8 mouse cellular contexts compared by ENCODE assay signal in genomic region chr5:148488891-148489723, GRCm38 (mm10).
DNase-seq lines count a peak whose midpoint lies in the region; ATAC-seq and TF ChIP-seq lines count a peak whose summit lies in the region.

No protein-coding gene starts in this region.

- no peak overlapping the region for H3K27ac ChIP-seq in liver, embryonic 13.5 days
- no peak overlapping the region for H3K27ac ChIP-seq in liver, postnatal 0 days (ENCODE audit: low read depth)
- no peak overlapping the region for H3K27ac ChIP-seq in lung, embryonic 14.5 days (ENCODE audit: low read depth)

- peak overlapping the region; percentile 24 for H3K4me2 ChIP-seq in liver, embryonic 13.5 days
- H3K4me2 ChIP-seq in liver, postnatal 0 days (ENCODE audit: low read depth, low read length) = no peak overlapping the region
- H3K4me2 ChIP-seq in lung, embryonic 14.5 days = peak overlapping the region; percentile 18; the same call in 1 of the 2 replicates

- H3K4me3 ChIP-seq in liver, embryonic 13.5 days (replicated peaks) = no peak overlapping the region
- no peak overlapping the region for H3K4me3 ChIP-seq in liver, postnatal 0 days (ENCODE audit: low read depth, low read length)
- no peak overlapping the region for H3K4me3 ChIP-seq in lung, embryonic 14.5 days (ENCODE audit: low read depth, low read length)

- ATAC-seq in liver, embryonic 13.5 days (ENCODE audit: low read depth) = peak; percentile 53; the same call in 1 of the 2 replicates
- no peak for ATAC-seq in liver, postnatal 0 days
- ATAC-seq in lung, embryonic 14.5 days (ENCODE audit: insufficient read depth) = peak; percentile 15; the same call in 1 of the 2 replicates

- WGBS in liver, embryonic 13.5 days (ENCODE audit: insufficient replicate concordance) = 48% methylated on average over 13 of the region's 13 CpGs
- WGBS in liver, postnatal 0 days (ENCODE audit: insufficient replicate concordance) = 47% methylated on average over 13 of the region's 13 CpGs
- 65% methylated on average over 13 of the region's 13 CpGs for WGBS in lung, embryonic 14.5 days

- H3K4me1 ChIP-seq in liver, embryonic 13.5 days (replicated peaks) = no peaks in the 10 kb centered on the region
- no peaks in the 10 kb centered on the region for H3K4me1 ChIP-seq in liver, postnatal 0 days (ENCODE audit: insufficient read depth)
- H3K4me1 ChIP-seq in lung, embryonic 14.5 days (ENCODE audit: insufficient read depth) = peaks cover 4% of the 10 kb centered on the region; the same call in 1 of the 2 replicates

- no peaks in the 10 kb centered on the region for H3K36me3 ChIP-seq in liver, embryonic 13.5 days
- no peaks in the 10 kb centered on the region for H3K36me3 ChIP-seq in liver, postnatal 0 days (replicated peaks; ENCODE audit: insufficient read depth, low read length)
- no peaks in the 10 kb centered on the region for H3K36me3 ChIP-seq in lung, embryonic 14.5 days (ENCODE audit: insufficient read depth)

- H3K9me3 ChIP-seq in liver, embryonic 13.5 days (replicated peaks) = no peaks in the 10 kb centered on the region
- no peaks in the 10 kb centered on the region for H3K9me3 ChIP-seq in liver, postnatal 0 days (ENCODE audit: low read length)
- no peaks in the 10 kb centered on the region for H3K9me3 ChIP-seq in lung, embryonic 14.5 days (ENCODE audit: low read depth, low read length)

- no peaks in the 10 kb centered on the region for H3K27me3 ChIP-seq in liver, embryonic 13.5 days
- no peaks in the 10 kb centered on the region for H3K27me3 ChIP-seq in liver, postnatal 0 days (ENCODE audit: insufficient read depth, low read length)
- H3K27me3 ChIP-seq in lung, embryonic 14.5 days (ENCODE audit: insufficient read depth, low read length) = no peaks in the 10 kb centered on the region

- H3K9ac ChIP-seq in liver, embryonic 13.5 days = no peak overlapping the region
- no peak overlapping the region for H3K9ac ChIP-seq in liver, postnatal 0 days (replicated peaks)
- H3K9ac ChIP-seq in lung, embryonic 14.5 days = no peak overlapping the region

- no peak for TF ChIP-seq CTCF in liver, postnatal 0 days (IDR thresholded peaks at IDR 0.05; ENCODE audit: low read depth)
- TF ChIP-seq CTCF in lung, embryonic 14.5 days (IDR thresholded peaks at IDR 0.05; ENCODE audit: low read depth) = no peak

- no peak for TF ChIP-seq EP300 in liver, postnatal 0 days (IDR thresholded peaks at IDR 0.05; ENCODE audit: low read depth)

- peak; percentile 44 for DNase-seq in adrenal gland, postnatal 14 days
- DNase-seq in adrenal gland, postnatal 4 days (ENCODE audit: low spot score in 2 of 2) = no peak
- DNase-seq in liver, embryonic 13.5 days = no peak
- DNase-seq in liver, postnatal 0 days = no peak
- DNase-seq in cerebellum, postnatal 14 days = peak; percentile 80 to 86
- DNase-seq in lung, embryonic 14.5 days = no peak
- no peak for DNase-seq in right cerebral cortex, postnatal 36 days (ENCODE audit: low spot score in 2 of 2)
- DNase-seq in urinary bladder, postnatal 14 days (ENCODE audit: low spot score) = no peak

Comparison
In these comparisons a context has a peak if more than half of its experiments do, and no peak if none do; other contexts are left out.
1. DNase-seq: peak in adrenal gland, postnatal 14 days (single experiment) and cerebellum, postnatal 14 days (2 of 2); none in adrenal gland, postnatal 4 days (0 of 2), liver, embryonic 13.5 days (single experiment), liver, postnatal 0 days (single experiment), lung, embryonic 14.5 days (single experiment), right cerebral cortex, postnatal 36 days (0 of 2) and urinary bladder, postnatal 14 days (single experiment).